14 mouse cellular contexts compared by ENCODE assay signal in genomic region chr7:36516094-36516663, GRCm38 (mm10).
"Had no signal": no experiment of that assay in that cellular context is flagged by ENCODE, and none has a peak within 500 bp of the region (broad histone marks: within the 10 kb centered on the region; RNA-seq: fewer than 3 reads in every experiment).

No protein-coding gene starts in this region.

- H3K4me3 ChIP-seq: intestine, embryonic 15.5 days; kidney, embryonic 15.5 days; left cerebral cortex, adult 2 months; limb, embryonic 15.5 days; liver, embryonic 13.5 days; megakaryocyte, embryonic 14.5 days; midbrain, embryonic 12.5 days; neural tube, embryonic 12.5 days had no signal

- DNase-seq: kidney, adult 18-20 months; kidney, postnatal 25 days; liver, embryonic 13.5 days; liver, postnatal 0 days; thymus, postnatal 4 days had no signal

- H3K4me2 ChIP-seq: intestine, embryonic 15.5 days; kidney, embryonic 15.5 days; limb, embryonic 15.5 days; liver, embryonic 13.5 days; midbrain, embryonic 12.5 days; neural tube, embryonic 12.5 days had no signal

- H3K9me3 ChIP-seq: intestine, embryonic 15.5 days; kidney, embryonic 15.5 days; limb, embryonic 15.5 days; liver, embryonic 13.5 days; midbrain, embryonic 12.5 days; neural tube, embryonic 12.5 days had no signal

- H3K27ac ChIP-seq: intestine, embryonic 15.5 days; kidney, embryonic 15.5 days; left cerebral cortex, adult 2 months; limb, embryonic 15.5 days; liver, embryonic 13.5 days; macrophage; midbrain, embryonic 12.5 days; neural tube, embryonic 12.5 days; stomach, postnatal 0 days had no signal

- H3K27me3 ChIP-seq: intestine, embryonic 15.5 days; kidney, embryonic 15.5 days; limb, embryonic 15.5 days; liver, embryonic 13.5 days; megakaryocyte, embryonic 14.5 days; midbrain, embryonic 12.5 days; neural tube, embryonic 12.5 days had no signal

- H3K36me3 ChIP-seq: intestine, embryonic 15.5 days; kidney, embryonic 15.5 days; limb, embryonic 15.5 days; liver, embryonic 13.5 days; midbrain, embryonic 12.5 days; neural tube, embryonic 12.5 days had no signal

- ATAC-seq: intestine, embryonic 15.5 days; liver, postnatal 0 days had no signal

- H3K4me1 ChIP-seq: intestine, embryonic 15.5 days; kidney, embryonic 15.5 days; limb, embryonic 15.5 days; liver, embryonic 13.5 days; megakaryocyte, embryonic 14.5 days; midbrain, embryonic 12.5 days; neural tube, embryonic 12.5 days had no signal

- H3K9ac ChIP-seq: intestine, embryonic 15.5 days; kidney, embryonic 15.5 days; limb, embryonic 15.5 days; liver, embryonic 13.5 days; liver, postnatal 0 days; midbrain, embryonic 12.5 days; neural tube, embryonic 12.5 days had no signal
